Mouse (Mus musculus) right cerebral cortex, postnatal 14 days (tissue): ENCODE data around the gene Fkbp9.
"Not testable (repeated sequence)": the region's sequence is repeated elsewhere in the genome, so short reads cannot be mapped to it uniquely, and the experiment has no call there.

Experiments used
- DNase-seq: peaks from one replicate; pipeline ENCODE4 v3.0.0; 2022

Gene Fkbp9

DNA sequence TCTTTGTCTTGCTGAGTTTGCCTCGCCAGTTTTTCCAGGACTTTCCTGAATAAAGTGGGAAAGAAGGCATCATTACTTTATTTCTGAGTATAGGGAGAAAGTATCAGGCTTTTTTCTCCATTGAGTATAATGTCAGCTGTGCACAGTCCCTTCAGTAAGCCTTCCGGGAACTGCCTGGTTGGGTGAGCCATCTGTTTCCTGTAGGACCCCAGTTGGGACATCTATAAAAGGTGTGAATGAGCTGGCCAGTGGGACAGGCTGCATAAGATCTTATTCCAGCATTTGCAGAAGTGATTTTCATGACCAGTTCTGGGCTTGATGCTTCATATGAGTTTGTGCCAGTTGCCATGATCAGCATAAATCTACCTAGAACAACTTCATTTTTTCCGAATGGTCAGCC is 11.4 kb downstream of the Fkbp9 start:
- DNase-seq: no peak

DNA sequence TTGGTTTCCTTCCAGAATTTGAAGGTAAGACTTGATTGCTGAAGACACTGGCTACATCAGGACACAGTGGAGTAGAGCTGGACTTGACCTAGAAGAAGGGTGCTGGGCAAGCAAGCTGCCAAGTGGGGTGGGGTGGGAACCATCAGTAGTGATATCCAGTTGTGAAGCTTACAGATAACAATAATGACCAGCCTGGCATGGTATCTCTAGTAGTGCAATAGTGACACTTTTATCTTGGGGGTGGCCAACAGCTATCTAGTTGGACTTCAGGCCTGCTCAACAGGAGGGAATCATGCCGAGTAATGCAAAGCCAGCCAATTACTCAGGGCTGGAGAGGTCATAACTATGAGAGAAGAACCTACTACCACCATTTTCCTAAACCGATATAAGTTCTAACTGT is 12.5 kb downstream of the Fkbp9 start:
- DNase-seq: no peak

DNA sequence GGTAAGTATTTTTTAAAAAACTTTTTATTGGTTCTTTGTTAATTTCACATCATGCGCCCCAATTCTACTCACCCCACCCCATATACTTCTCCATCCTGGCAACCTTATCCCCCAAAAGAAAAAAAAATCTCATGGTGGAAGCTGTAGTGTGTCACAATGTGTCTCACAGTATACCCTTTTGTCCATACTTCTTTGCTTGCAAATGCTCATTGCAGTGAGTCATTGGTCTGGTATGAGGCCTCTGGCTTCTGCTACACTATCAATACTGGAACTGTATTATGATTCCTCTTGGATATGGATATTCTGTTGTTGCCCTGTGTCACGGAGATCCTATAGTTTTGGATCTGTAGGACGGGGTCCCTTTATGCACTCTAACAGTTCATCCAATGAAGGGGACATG is 17.1 kb downstream of the Fkbp9 start:
- DNase-seq: no peak

DNA sequence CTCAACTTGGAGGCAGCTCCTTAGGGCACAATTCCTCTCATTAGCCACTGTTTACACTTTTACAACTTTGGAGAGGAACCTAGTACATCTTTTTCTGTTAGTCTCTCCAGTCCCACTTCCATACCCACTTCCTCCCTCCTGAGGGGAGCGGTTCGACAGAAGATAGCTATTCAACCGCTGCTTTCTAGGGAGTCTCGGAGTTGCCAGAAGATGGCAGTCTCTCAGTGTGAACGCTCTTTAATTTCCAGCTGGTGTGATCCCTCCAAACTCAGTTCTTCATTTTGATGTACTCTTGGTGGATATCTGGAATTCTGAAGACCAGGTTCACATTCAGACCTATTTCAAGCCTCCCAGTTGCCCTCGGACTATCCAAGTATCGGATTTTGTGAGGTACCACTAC is 18.5 kb downstream of the Fkbp9 start:
- no peak for DNase-seq

DNA sequence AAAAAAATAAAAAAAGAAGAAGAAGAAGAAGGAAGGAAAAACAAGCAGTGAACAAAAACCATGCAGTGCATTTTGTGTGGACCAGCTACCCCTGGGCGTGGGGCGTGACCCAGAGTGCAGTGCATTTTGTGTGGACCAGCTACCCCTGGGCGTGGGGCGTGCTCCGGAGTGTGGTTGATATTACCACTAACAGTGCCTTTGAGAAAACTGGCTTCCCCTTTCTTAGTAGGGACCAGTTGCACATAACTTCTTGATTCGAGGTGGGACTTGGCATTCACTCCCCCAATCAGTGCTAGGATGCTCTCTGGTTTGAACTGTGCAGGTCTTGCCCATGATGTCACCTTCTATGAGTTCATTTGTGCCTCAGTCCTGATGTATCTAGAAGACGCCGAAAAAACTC is 22.9 kb downstream of the Fkbp9 start:
- DNase-seq: no peak

DNA sequence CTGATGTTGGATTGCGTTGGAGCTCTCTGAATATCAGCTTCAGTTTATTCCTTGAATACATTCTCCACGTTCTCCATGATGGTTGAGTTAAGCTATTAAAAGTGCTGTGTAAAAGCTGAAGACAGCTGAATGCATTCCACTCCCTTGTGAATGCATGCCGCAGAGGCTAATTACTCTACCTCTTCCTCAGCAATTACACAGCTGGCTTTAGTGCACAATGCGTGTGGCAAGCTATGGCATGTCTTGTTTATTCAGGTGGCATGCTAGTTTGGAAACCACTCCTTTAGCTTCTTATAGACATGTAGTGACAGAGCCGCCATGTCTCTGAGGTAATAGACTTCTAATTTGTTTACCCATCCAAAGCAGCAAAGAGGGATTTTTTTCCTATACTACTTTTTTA is 24.9 kb downstream of the Fkbp9 start:
- no peak for DNase-seq

DNA sequence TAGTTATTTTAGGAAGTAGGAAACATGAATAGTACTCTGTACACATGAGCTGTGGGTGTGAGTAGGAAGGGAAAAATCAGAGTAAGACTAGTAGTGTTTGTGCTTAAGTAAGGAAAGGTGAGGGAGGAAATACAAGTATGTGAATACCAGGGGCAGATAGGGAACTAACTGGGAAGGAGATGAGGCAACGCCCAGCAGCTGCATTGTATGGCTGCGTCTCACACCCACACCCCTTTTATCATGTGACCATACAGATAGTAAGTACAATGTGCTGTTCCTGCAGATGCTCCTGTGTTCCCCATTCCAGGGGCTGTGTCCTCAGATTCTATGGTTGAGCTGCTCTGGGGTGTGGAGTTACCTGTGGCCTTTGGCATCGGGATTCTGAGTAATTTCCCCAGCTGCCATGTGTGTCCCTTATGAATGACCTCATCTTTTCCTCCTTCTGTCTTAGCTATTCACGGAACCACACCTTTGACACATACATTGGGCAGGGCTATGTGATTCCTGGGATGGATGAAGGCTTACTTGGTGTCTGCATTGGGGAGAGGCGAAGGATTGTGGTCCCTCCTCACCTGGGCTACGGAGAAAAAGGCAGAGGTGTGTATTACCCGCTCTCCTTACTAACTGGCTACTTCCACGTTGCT is 28.5 kb downstream of the Fkbp9 start:
- DNase-seq: no peak

DNA sequence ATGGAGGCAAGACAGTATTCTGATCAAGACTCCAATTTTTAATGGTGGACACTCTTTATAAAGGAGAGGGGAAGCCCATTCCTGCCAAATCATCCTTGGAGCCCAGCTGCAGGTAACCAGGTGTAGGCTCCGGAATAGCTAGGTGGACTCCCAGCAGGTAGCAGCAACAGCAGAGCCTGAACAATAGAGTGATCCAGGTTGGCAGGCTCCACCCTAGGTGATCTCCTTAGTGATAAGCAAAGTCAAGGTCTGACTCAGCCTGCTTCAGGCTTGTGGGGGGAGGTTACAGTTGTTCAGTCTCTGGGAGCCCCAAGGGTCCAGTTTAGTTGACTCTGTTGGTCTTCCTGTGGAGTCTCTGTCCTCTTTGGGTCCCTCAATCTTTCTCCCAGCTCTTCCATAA is 35.0 kb downstream of the Fkbp9 start:
- DNase-seq: not testable (repeated sequence)

DNA sequence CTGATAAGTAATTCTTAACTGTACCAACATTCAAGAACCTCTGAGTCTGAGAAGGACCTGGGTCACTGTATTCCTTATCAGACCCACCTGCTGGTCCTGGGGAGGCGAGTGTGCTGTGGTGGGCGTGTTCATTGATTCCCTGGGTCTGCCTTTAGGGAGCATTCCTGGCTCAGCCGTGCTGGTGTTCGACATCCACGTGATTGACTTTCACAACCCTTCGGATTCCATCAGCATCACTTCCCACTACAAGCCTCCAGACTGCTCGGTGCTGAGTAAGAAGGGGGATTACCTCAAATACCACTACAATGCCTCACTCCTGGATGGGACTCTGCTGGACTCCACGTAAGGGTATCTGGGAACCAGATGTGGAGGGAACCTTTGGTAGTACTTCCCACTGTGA is 36.7 kb downstream of the Fkbp9 start:
- DNase-seq: no peak

DNA sequence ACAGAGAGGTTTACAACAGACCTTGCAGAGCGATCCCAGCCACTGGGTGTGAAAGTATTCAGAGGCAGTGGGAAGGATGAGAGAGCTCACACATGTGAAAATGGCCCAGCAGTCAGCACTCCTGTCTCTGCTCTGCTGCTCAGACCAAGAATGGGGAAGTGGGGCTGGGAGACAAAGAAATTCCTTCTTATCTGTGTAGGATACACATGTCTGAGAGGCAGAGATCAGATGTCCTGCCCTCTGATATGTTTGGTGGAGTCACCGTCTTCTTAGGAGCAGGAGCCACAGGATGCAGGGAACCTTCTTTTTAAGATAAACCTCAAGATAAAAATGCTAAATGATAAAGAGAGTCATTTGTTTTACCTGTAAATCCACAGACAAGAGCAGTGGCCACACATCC is 38.2 kb downstream of the Fkbp9 start:
- DNase-seq: no peak

DNA sequence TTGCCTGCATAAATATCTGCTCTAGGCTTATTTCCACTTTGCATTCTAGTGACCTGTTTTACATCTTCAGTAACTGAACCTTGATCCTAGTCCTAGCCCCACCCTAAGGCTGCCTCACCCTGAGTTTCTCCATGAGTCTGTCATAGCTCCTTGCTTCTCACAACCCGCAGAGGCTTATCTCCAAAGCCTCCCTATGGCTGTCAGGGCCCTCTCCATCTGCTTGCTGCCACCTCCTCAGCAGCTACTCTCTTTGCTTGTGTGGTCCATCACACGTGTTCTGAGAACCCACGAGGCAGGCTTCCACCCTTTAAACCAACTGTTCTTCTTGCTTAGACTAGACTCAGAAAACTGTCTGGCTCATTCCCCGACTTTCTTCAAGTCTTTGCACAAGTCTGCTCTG is 45.0 kb downstream of the Fkbp9 start:
- DNase-seq: no peak

DNA sequence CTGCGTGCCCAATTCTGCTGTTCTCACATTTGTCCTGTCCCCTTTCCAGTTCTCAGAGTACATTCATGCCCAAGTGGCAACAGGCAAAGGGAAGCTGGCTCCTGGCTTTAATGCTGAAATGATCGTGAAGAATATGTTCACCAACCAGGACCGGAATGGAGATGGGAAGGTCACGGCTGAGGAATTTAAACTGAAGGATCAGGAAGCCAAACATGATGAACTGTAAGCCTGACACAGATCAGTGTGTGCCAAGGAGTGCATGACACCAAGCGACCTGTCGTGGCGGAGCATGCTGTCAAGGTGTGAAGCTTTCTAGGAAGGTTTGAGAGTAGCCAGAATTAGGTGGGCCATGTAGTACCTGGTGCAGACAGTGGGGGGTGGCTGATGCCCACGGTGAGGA is 46.1 kb downstream of the Fkbp9 start:
- no peak for DNase-seq

DNA sequence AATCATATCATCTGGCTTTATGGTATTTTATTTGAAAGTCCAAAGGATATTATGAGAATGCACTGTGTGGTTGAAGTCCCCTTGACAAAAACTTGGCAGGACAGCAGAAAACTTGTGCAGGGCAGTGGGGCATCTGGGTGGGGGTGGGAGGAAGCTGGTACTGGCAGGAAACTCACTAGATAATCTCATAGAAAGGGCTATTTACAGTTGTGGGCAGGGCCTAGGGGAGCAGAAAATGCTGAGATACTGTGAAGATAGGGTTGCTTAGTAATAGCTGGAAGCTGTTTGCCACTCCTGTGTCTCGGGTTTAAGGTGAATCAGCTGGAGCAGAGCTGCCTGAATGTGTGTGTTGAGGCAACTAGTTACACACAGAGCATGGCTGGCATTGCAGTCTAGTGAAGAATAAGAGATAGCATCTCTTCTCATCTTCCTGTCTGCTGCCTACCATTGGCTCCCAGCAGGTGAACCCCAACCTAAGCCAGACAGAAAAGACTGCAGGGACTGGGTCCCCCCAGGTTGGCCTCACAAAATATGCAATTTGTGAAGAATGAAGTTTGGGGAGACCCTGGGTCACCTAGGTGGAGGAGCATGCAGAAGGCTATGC is 47.6 kb downstream of the Fkbp9 start:
- DNase-seq: no peak

DNA sequence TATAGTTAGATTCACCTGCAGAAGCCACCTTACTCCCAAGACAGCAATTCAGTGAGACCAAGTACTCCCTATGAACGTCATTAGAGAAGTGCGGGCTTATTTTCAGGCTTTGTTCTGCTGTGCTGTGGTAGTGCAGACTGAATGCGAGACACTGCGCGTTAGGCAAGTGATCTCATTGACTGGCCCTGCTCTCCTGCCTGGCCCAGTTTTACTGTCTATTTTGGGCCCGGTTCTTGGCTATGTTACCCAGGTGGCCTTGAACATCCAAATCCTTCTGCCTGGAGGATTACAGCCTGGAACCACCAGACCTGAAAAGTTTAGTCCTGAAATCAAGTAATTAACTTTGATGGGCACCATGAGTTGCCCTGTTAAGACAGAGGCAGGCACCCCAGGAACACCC is 56.7 kb downstream of the Fkbp9 start:
- no peak for DNase-seq

DNA sequence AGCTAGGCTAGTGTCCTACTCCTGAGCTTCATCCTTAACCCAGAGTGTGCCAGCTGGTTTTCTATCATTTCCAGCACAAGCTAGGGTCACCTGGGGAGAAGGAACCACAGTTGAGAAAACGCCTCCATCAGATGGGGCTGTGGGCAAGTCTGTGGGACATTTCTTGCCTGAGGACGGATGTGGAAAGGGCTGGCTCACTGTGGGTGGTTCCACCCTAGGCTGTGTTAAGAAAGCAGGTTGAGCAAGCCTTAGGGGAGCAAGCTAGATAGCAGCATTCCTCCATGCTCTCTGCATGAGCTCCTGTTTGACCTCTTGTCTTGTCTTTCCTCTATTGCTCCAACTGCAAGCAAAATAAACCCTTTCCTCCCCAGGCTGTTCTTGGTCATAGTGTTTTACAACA is 58.9 kb downstream of the Fkbp9 start:
- DNase-seq: no peak

DNA sequence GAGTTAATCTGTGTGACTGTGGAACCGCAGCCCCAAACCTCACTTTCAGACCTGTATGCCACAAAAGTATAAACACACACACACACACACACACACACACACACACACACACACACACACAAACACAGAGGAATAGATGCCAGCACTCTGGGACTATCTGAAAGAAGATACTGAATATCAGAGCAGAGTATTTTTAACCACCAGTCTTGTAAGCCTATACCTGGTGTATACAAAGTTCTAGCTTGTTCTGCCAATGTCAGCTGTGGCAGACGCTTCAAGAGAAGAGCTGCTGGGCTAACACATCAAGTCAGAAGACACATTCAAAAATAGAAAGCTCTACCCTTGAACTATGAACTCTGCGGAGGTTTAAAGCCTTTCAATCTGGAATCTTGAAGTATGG is 67.7 kb downstream of the Fkbp9 start:
- no peak for DNase-seq

DNA sequence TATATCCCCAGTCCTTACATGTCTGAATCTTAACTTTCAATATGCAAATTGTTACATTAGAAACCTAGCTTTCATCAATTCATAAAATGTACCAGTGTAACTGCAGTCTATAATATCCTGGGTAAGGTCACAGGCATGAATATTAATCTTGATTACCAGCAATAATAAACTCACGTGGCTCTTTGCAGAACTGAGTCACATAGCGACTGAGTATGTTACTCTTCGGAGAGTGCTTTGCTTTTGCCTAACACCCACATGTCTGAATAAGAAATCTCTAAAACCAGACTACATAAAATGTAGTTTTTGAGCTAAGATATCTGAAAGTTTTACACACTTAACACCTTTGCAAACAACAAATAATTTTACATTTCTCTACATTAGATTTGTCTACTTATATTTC is 69.5 kb downstream of the Fkbp9 start:
- no peak for DNase-seq

DNA sequence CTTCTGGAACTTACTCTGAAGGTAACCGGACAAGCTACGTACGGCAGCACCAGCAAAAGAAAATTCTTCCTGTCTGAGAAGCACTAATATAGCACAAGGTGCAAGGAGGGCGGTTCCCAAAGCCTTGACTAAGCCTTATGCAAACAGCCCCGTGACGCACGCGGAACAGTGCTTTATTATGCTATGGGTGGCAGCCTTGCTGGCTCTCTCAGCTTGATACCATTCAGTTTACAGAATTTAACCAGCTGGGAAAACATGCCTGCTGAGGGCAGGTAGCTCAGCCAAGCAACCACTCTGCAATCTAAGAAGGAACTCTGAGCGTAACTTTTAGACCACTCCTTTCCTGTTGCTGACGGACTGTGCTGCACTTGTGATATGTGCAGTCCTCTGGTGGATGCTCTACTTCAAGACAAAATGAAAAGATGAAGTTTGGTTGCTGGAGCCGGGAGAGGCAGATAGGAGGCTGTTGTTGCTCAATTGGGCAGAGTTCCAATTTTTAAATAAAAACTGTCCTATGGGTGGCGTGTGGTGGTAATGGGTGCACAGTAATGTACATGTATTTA is 70.0 kb downstream of the Fkbp9 start:
- peak; percentile 21 for DNase-seq

DNA sequence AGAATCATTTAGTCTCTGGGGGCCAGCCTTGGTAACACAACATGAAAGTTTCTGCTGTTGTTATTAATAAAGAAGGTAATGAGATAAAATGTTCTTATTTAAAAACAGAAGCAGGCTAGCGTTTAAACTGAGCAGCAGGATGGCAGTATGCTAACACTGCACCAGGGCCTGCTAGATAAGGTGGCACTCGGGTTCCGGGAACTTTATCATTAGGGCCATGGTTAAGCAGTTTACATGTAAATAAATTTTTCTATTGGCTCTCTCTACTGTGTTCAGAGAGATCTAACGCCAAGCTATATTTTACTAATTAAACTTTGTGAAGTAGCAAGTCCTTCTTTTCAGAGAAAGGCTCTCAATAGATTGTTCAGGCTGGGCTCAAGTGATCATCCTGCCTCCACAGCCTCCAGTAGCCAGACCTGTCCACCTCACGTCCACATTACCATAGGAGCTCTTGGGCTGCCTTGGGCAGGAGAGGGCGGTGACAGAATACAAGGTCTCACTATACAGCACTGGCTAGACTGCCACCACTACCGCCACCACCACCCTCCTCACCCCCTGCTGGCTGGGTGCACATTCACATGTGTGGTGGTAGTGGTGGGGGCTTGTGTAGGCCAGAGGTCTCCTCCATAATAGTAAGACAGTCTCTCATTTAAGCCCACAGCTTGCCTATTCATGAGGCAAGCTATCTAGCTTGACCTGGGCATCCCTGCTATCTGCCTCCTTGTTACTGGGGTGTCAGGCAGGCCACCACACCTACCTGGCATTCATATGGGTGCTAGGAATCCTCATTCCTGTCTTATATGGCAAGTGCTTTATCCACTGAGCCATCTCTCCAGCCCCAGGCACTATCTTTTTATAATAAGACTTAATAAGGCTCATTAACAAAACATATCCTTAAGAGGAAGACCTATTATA is 71.0 kb downstream of the Fkbp9 start:
- no peak for DNase-seq

DNA sequence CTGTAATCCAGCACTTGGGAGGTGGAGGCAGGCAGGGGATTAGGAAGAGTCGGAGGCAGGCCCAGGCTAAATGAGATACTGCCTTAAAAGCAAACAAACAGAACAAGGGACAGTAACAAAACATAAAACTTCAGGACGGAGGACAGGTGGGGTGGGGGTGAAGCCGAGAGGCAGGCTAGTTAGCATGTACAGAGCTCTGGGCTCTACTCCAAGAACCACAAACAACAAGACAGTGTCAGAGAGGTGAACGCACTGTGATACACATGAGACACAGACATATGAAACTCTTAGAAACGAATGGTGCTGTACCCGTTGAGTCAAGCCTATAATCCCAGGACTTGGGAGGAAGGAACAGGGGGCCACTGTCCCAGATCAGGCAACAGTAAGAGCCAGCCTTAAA is 72.0 kb downstream of the Fkbp9 start:
- DNase-seq: no peak

DNA sequence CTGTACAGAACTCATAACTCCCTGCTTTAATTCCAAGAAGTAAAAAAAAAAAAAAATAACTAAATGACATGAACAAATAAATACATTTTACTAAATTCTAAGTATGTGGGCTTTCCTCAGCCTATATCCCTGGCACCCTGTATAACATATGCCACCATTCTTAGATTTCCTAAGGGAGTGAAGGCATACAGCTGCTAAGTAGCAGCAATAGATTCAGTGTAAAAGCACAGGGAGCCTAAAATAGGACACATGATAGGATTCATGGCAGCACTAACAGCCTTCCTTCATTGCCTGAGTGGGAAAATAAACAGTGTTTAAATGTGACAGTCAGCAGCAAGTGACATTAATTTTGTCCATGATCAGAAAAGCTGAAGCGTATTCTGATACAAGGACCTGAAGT is 72.5 kb downstream of the Fkbp9 start:
- no peak for DNase-seq

DNA sequence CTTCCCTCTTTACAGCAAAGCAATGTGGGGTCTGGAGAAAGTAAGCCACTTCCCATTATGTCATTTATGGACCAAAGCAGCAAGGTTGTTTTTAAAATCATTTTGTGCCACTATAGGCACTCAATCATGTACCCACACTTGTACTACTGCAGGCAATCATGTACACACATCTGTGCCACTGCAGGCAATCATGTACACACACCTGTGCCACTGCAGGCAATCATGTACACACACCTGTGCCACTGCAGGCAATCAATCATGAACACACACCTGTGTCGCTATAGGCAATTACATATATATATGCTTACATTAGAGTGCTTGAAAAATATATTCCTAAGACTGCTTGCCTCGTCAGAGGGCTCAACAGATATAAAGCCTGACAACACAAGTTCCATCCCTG is 73.1 kb downstream of the Fkbp9 start:
- DNase-seq: no peak

DNA sequence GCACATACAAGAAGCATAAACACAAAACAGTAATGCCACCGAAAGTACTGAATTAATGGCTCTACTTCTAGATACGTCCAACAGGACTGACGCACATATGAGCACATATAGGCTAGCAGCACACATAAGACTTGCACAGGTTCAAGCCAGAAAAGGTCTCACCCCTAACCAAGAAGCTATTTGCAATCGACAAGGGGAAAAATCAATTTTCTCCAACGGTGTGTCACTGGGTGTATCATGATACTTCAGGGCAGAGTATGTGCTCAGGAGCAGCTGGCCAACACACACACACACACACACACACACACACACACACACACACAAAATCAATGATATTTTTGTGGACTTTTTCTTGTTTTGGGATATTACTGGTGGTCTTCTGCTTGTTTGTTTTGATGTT is 73.6 kb downstream of the Fkbp9 start:
- DNase-seq: no peak
